Mouse (Mus musculus) urinary bladder, postnatal 25 days (tissue): ENCODE measurements around the gene F11r.

Source experiments
- DNase-seq: peaks from one replicate; pipeline ENCODE4 v3.0.0; 2022; ENCODE audit warnings: low spot score

Gene F11r

GRCm38 (mm10) chr1:171437264-171438013 lies at the start of gene F11r:
Gene F11r, plus strand, starts transcription at chr1:171437535.
- peak; percentile 88 for DNase-seq

GRCm38 (mm10) chr1:171388376-171389102 lies 48.8 kb upstream of the F11r start, which contains the start of gene Arhgap30:
Gene Arhgap30, plus strand, starts transcription at chr1:171388954.
- no peak for DNase-seq

GRCm38 (mm10) chr1:171390101-171390500 lies 47.2 kb upstream of the F11r start:
- DNase-seq = no peak

- DNase-seq = no peak
Measured at GRCm38 (mm10) chr1:171401821-171402220, 35.5 kb upstream of the F11r start.

GRCm38 (mm10) chr1:171402991-171403390 lies 34.3 kb upstream of the F11r start:
- no peak for DNase-seq

- DNase-seq = no peak
Measured at GRCm38 (mm10) chr1:171407263-171407662, 30.1 kb upstream of the F11r start.

GRCm38 (mm10) chr1:171410231-171410630 lies 27.1 kb upstream of the F11r start:
- no peak for DNase-seq

- DNase-seq = peak; percentile 93
Measured at GRCm38 (mm10) chr1:171410947-171411484, 26.3 kb upstream of the F11r start, which contains the start of gene Usf1. Gene Usf1, plus strand, starts transcription at chr1:171411313.

GRCm38 (mm10) chr1:171411492-171411941 lies 25.8 kb upstream of the F11r start:
- DNase-seq = no peak

GRCm38 (mm10) chr1:171412001-171412441 lies 25.3 kb upstream of the F11r start:
- DNase-seq = no peak

GRCm38 (mm10) chr1:171412446-171412845 lies 24.9 kb upstream of the F11r start:
- DNase-seq = no peak

GRCm38 (mm10) chr1:171413608-171414007 lies 23.7 kb upstream of the F11r start:
- no peak for DNase-seq

GRCm38 (mm10) chr1:171418660-171419059 lies 18.7 kb upstream of the F11r start, which contains the start of gene Tstd1:
Gene Tstd1, plus strand, starts transcription at chr1:171418872.
- DNase-seq = no peak

- DNase-seq = no peak
Measured at GRCm38 (mm10) chr1:171419291-171419882, 17.9 kb upstream of the F11r start.

- DNase-seq = no peak
Measured at GRCm38 (mm10) chr1:171419905-171420304, 17.4 kb upstream of the F11r start.

- no peak for DNase-seq
Measured at GRCm38 (mm10) chr1:171422504-171423095, 14.7 kb upstream of the F11r start.

GRCm38 (mm10) chr1:171424638-171425037 lies 12.7 kb upstream of the F11r start:
- DNase-seq = no peak

GRCm38 (mm10) chr1:171425126-171425525 lies 12.2 kb upstream of the F11r start:
- no peak for DNase-seq

- no peak for DNase-seq
Measured at GRCm38 (mm10) chr1:171432158-171432557, 5.2 kb upstream of the F11r start.

- no peak for DNase-seq
Measured at GRCm38 (mm10) chr1:171435288-171435814, 2.0 kb upstream of the F11r start.

- no peak for DNase-seq
Measured at GRCm38 (mm10) chr1:171435974-171436373, 1.4 kb upstream of the F11r start.
